Mouse (Mus musculus) hindbrain, postnatal 0 days (tissue): ENCODE data around the gene Wdfy2. TPM values are rescaled to one million over a fixed set of nuclear protein-coding genes. Genes with fewer than 3 reads are reported as not detected.

Experiments used
- ATAC-seq: fragments of 200-750 bp; cut with Nextera tagmentation; 2 replicates; pipeline ENCODE4 v1.8.0; 2017; ENCODE audit warnings: mild to moderate bottlenecking, moderate TSS enrichment, moderate library complexity
- DNase-seq: peaks from one replicate; pipeline ENCODE4 v3.0.0-alpha.2; 2015; ENCODE audit warnings: low spot score
- H3K27ac ChIP-seq: fragments of 300-500 bp; sonication (generic); 2 replicates; pipeline ENCODE4 v1.5.1; 2014; ENCODE audit warnings: mild to moderate bottlenecking
- H3K27me3 ChIP-seq: fragments of 300-500 bp; sonication (generic); 2 replicates; pipeline ENCODE4 v1.6.1; 2014; ENCODE audit warnings: low read length, mixed read lengths; ENCODE audit not compliant: insufficient read depth
- H3K36me3 ChIP-seq: fragments of 300-500 bp; sonication (generic); 2 replicates; pipeline ENCODE4 v1.6.1; 2014; ENCODE audit warnings: low read length, mixed read lengths; ENCODE audit not compliant: insufficient read depth
- H3K4me1 ChIP-seq: fragments of 300-500 bp; sonication (generic); 2 replicates; pipeline ENCODE4 v1.6.1; 2014; ENCODE audit warnings: antibody characterized with exemption, low read length, mixed read lengths; ENCODE audit not compliant: insufficient read depth
- H3K4me2 ChIP-seq: fragments of 300-500 bp; sonication (generic); 2 replicates; pipeline ENCODE4 v1.6.1; 2014; ENCODE audit warnings: low read depth, mild to moderate bottlenecking, low read length, moderate library complexity, mixed read lengths
- H3K4me3 ChIP-seq: fragments of 300-500 bp; sonication (generic); 2 replicates; pipeline ENCODE4 v1.5.1; 2014; ENCODE audit warnings: low read length
- H3K9ac ChIP-seq: fragments of 300-500 bp; sonication (generic); replicated peaks from 2 replicates; pipeline ENCODE4 v1.6.1; 2014; ENCODE audit warnings: mild to moderate bottlenecking, low read length, moderate library complexity, mixed read lengths
- H3K9me3 ChIP-seq: fragments of 300-500 bp; sonication (generic); 2 replicates; pipeline ENCODE4 v1.6.1; 2016; ENCODE audit warnings: low read length, mixed read lengths
- CTCF ChIP-seq: IDR thresholded peaks from 2 replicates; pipeline ENCODE4 v1.5.1; 2016; ENCODE audit warnings: antibody characterized with exemption, control low read depth, low read depth
- WGBS: fragments of 180-500 bp; shearing (Covaris S2); extraction: QIAGEN DNeasy Blood & Tissue Kit; methylation state at CpG from one replicate; pipeline ENCODE4 v1.1.7; 2014; 5-methylcytosine and 5-hydroxymethylcytosine counted together
- polyA plus RNA-seq: library from polyadenylated mRNA; unstranded; fragments of >200 nt; fragmentation: Nextera tagmentation; extraction: Ambion mirVana; gene quantifications from 2 replicates; pipeline ENCODE4 v1.2.1, GENCODE M21; 2015
- total RNA-seq: library from RNA; depleted of rRNA; stranded (reverse); fragments of >200 nt; gene quantifications from 2 replicates; pipeline ENCODE4 v1.2.3, GENCODE M21; 2014

The Wdfy2 gene
- total and polyA plus RNA-seq, 2 experiments from 2014 or later = 4.6 to 20.6 TPM

DNA sequence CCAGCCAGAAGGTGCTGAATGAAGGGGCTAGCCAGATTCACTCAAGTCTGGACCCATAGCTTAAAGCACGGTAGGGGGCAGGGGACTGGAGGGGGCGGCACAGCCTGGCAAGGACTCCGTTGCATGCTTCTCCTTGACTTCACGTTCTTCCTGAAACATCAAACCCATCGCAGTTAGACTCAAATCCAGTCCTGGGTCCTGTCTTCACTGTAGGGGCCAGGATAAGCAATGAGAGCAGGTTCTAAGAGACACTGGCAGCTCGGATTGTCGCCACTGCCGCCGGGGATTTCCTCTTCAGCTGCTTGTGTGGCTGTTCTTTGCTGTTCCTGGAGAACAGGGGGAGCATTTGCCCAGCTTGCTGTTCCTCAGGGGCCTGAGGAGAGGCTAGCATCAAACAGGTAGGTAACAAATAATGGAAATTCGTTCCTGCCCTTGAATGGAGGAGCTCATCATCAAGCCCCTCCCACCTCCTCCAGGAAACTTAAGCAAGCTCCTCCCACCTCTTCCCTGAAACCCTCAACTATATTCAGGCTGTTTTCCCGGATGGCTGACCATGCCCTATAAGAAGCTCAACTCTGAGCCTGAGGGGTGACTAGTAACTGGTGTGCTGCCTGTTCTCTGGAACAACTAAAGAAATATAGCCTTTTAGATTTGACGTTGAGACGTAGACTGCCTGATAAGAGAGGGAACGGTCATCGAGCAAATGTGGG is 128.5 kb downstream of the Wdfy2 start:
- Histone ChIP-seq H3K36me3 (no peaks in the 10 kb centered on the region), H3K27me3 (no peaks in the 10 kb centered on the region), H3K9ac (0 out of 2 replicates have a peak overlapping the region, but pooled peaks have one; percentile 23), H3K27ac (no peak overlapping the region), H3K4me2 (peak overlapping the region; percentile 52), H3K9me3 (no peaks in the 10 kb centered on the region), H3K4me3 (peak overlapping the region; percentile 21), H3K4me1 (peaks cover 4% of the 10 kb centered on the region; the same call in 1 of the 2 replicates)
- TF ChIP-seq CTCF = no peak
- ATAC-seq = no peak
- DNase-seq = peak; percentile 9
- 20% methylated on average over 15 of the region's 15 CpGs for WGBS

DNA sequence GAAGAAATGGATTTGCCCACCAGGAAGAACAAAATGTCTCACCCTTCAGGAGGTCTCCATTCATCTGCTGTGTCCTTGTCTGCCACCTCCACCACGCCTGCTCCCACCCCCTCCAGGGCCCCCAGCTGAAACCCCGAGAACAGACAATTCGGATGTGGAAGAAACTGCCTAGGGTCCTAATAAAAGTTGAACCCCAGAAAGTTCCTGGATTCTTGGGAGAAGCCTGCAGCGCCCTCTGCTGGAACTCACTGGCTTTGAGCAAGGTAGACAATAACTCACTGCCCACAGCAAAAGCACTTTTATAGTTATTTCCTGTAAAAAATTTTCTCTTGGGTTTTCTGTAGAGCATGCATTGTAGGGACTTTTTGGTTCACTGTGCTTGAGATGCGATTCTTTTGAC is 137.6 kb downstream of the Wdfy2 start:
- peak; percentile 71 for TF ChIP-seq CTCF
- Histone ChIP-seq H3K4me2 (no peak overlapping the region), H3K4me1 (no peaks in the 10 kb centered on the region), H3K9me3 (no peaks in the 10 kb centered on the region), H3K27me3 (no peaks in the 10 kb centered on the region), H3K36me3 (no peaks in the 10 kb centered on the region), H3K4me3 (no peak overlapping the region), H3K27ac (no peak overlapping the region), H3K9ac (no peak overlapping the region)
- DNase-seq (peak; percentile 73), ATAC-seq (no peak)
- 12% methylated on average over 5 of the region's 5 CpGs for WGBS

DNA sequence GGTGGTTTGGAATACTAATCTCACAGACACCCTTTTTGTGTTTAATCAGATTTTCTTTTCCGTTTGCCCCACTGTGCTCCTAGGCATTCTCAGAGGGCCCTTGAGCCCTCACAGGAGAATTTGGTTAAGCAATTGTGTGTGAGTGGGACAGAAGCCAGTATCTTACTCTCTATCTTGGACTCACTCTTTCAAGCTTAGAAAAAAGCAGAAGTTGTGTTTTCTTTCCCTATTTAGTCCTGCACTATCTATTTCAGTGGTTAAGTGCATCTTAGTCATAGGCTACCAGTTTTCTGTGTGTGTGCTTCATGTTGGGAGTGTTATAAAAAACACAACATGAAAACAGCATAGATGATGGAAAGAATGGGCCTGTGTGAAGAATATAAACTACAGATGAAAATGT is 142.3 kb downstream of the Wdfy2 start:
- Histone ChIP-seq H3K9me3 (no peaks in the 10 kb centered on the region), H3K9ac (no peak overlapping the region), H3K36me3 (no peaks in the 10 kb centered on the region), H3K4me3 (no peak overlapping the region), H3K27me3 (no peaks in the 10 kb centered on the region), H3K4me2 (no peak overlapping the region), H3K4me1 (no peaks in the 10 kb centered on the region), H3K27ac (no peak overlapping the region)
- DNase-seq (no peak), ATAC-seq (no peak)
- no peak for TF ChIP-seq CTCF
- 71% methylated on average over 1 of the region's 1 CpGs for WGBS

DNA sequence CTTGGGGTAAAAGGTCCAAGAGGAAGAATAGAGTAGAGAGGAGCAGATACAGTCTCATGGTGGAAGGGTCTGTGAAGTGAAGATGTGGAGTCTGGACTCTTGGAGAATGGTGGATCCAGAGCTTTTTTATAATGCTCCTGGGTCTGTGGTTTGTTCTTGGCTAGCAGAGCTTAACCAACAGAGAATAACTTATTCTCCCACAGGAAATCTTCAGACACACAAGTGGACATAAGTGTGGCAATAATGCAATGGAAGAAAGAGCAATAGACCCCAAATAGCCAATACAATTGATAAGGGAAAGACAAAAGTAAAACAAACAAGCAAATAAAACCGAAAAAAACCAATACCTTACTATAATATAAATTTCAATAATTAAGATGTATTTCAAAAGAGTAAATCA is 146.9 kb downstream of the Wdfy2 start, which contains the start of gene Defb48:
TSS of gene Defb48 (minus strand) at position 101 of the 400 bp plus-strand sequence.
- DNase-seq = no peak
- H3K9me3 ChIP-seq = no peaks in the 10 kb centered on the region
- no peak within 1 kb of the TSS for H3K4me2 ChIP-seq
- TF ChIP-seq CTCF = no peak
- no peak within 1 kb of the TSS for H3K4me3 ChIP-seq
- H3K9ac ChIP-seq = no peak within 1 kb of the TSS
- no peaks in the 10 kb centered on the region for H3K4me1 ChIP-seq
- no peak for ATAC-seq
- H3K27me3 ChIP-seq = no peaks in the 10 kb centered on the region
- H3K27ac ChIP-seq = no peak within 1 kb of the TSS
- 69% methylated on average over 1 of the region's 1 CpGs for WGBS
- H3K36me3 ChIP-seq = no peaks in the 10 kb centered on the region

DNA sequence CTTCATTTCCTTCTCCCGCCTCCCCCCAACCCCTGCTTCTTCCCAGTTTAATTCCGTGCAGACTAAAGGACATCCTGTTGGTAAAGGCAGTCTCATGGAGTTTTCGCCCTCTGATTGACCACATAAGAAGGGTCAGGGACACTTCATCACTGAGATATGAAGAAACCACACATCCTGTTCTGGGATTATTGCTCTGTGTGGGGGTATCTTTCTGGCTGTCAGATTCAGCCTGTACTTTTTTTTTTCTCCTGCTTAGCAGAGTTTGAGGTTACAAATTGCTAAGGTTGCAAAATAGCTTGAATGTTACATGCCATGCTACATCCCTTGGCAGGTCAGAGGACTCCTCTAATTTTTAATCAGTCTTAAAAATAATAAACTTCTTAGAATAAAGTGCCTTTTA is 153.8 kb downstream of the Wdfy2 start:
- Histone ChIP-seq H3K9ac (no peak overlapping the region), H3K36me3 (no peaks in the 10 kb centered on the region), H3K4me2 (no peak overlapping the region), H3K27ac (no peak overlapping the region), H3K4me1 (no peaks in the 10 kb centered on the region), H3K4me3 (no peak overlapping the region), H3K27me3 (no peaks in the 10 kb centered on the region), H3K9me3 (no peaks in the 10 kb centered on the region)
- TF ChIP-seq CTCF = no peak
- DNase-seq (no peak), ATAC-seq (no peak)
- 87% methylated on average over 3 of the region's 3 CpGs for WGBS

DNA sequence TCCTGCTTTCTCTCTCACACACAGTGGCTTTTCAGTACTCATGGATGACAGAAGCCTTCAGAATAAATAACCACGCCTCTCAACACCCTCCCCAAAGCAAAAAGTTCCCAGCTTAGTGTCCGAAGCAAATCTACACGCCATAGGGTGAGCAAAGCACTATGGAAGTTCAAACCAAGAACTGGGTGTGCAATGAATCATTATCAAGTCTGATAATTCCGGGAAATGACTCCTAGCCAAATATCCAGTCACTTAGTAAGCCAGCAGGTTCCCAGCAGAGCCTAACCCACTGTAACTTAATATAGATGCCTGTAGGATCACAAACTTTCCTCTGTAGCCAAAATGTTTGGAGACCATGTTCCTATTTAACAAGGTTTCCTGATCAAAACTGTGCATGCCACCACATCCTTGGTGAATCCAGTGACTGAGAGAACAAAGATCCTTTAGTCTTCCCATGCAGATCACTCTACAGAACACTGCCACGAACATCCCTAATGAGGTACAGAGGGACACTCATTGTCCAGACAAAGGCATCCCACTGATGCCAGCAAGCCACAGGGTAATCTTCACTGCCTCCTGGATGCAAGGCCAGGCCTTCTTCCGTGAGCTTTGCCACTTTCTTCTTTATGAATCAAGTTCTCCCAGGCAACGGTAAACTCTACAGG is 154.5 kb downstream of the Wdfy2 start:
- no peak for DNase-seq
- ATAC-seq = no peak
- no peak overlapping the region for H3K4me3 ChIP-seq
- H3K9me3 ChIP-seq = no peaks in the 10 kb centered on the region
- no peaks in the 10 kb centered on the region for H3K36me3 ChIP-seq
- no peak overlapping the region for H3K27ac ChIP-seq
- TF ChIP-seq CTCF = no peak
- 68% methylated on average over 7 of the region's 7 CpGs for WGBS
- no peaks in the 10 kb centered on the region for H3K4me1 ChIP-seq
- no peak overlapping the region for H3K9ac ChIP-seq
- no peaks in the 10 kb centered on the region for H3K27me3 ChIP-seq
- H3K4me2 ChIP-seq = no peak overlapping the region

DNA sequence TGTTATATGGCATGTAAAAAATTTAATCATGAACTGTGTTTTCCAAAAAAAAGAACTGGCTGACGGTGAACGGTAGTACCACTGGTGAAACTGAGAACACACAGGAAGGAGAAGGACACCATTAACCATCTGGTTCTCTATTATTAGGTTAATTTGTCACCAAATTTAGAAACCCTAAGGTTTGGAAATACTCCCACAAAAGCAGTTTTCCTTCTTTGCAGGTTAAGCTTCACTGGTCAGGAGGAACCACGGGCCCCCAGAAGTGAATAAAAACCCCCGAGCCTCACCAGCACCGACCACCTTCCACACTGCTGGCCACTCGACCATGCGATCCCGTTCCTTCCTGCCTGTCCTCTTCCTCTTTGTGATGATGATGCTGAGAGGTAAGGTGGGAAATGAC is 160.3 kb downstream of the Wdfy2 start, which contains the start of gene Defb47:
TSS of gene Defb47 (plus strand) at position 301 of the 400 bp plus-strand sequence.
- no peaks in the 10 kb centered on the region for H3K27me3 ChIP-seq
- no peaks in the 10 kb centered on the region for H3K36me3 ChIP-seq
- no peak for DNase-seq
- no peak for TF ChIP-seq CTCF
- 79% methylated on average over 8 of the region's 8 CpGs for WGBS
- no peak within 1 kb of the TSS for H3K4me2 ChIP-seq
- no peaks in the 10 kb centered on the region for H3K9me3 ChIP-seq
- H3K4me3 ChIP-seq = no peak within 1 kb of the TSS
- H3K4me1 ChIP-seq = no peaks in the 10 kb centered on the region
- H3K27ac ChIP-seq = no peak within 1 kb of the TSS
- no peak within 1 kb of the TSS for H3K9ac ChIP-seq
- no peak for ATAC-seq
